In genomic region chr16:84521975-84522635, GRCm38 (mm10) we compare ENCODE assay signal across 14 mouse cellular contexts. TPM values are rescaled to one million over a fixed set of nuclear protein-coding genes. Genes with fewer than 3 reads are reported as not detected.
A peak's percentile ranks its signal among the peaks of the same experiment; 100 is the strongest.
DNase-seq lines count a peak whose midpoint lies in the region.
"Had no signal": no experiment of that assay in that cellular context is flagged by ENCODE, and none has a peak within 500 bp of the region (broad histone marks: within the 10 kb centered on the region; RNA-seq: fewer than 3 reads in every experiment).

No protein-coding gene starts in this region.

- DNase-seq in gastrocnemius, adult 18-20 months (ENCODE audit: low spot score) = peak; percentile 2
- DNase-seq in gastrocnemius, postnatal 25 days = no peak
- DNase-seq in layer of hippocampus, postnatal 14 days (ENCODE audit: low spot score in 2 of 2) = peak; percentile 6 to 24
- no peak for DNase-seq in layer of hippocampus, postnatal 25 days (ENCODE audit: extremely low spot score in 1 of 2, low spot score in 1 of 2)
- peak; percentile 42 for DNase-seq in brain, adult 2 months (ENCODE audit: low read depth, low spot score)
- no peak for DNase-seq in ovary, adult 18-20 months (ENCODE audit: low spot score)
- DNase-seq: adrenal gland, postnatal 36 days; cerebellum, adult 11-12 months; cerebellum, adult 9-10 months; cerebellum, postnatal 25 days; gastrocnemius, postnatal 10 days; heart, adult 11 months; heart, postnatal 36 days had no signal

RNA-seq across cellular contexts. Expression of gene A730009L09Rik, which starts 7.2 kb away (rescaled TPM):
- total RNA-seq in gastrocnemius, adult 18-20 months (2021) = not detected
- total RNA-seq in gastrocnemius, postnatal 25 days (2021) = not detected
- 1 to 10 TPM in 1 of 2 experiments, under 1 TPM in 1; 0.60 to 1.7 TPM for total RNA-seq in layer of hippocampus, postnatal 14 days (2021)
- under 1 TPM; 0.34 to 0.56 TPM for total RNA-seq in layer of hippocampus, postnatal 25 days (2021)
- total RNA-seq: adrenal gland, postnatal 36 days; gastrocnemius, postnatal 10 days; heart, postnatal 36 days; MEL had no signal

Comparison
In these comparisons a context has a peak if more than half of its experiments do, and no peak if none do; other contexts are left out.
1. DNase-seq: peak in gastrocnemius, adult 18-20 months (single experiment), layer of hippocampus, postnatal 14 days (2 of 2) and brain, adult 2 months (single experiment); none in gastrocnemius, postnatal 25 days (single experiment), layer of hippocampus, postnatal 25 days (0 of 2) and ovary, adult 18-20 months (single experiment).